Mouse (Mus musculus): ENCODE data around the gene Olfr1293-ps. TPM values are rescaled to one million over a fixed set of nuclear protein-coding genes. Genes with fewer than 3 reads are reported as not detected.

Gene Olfr1293-ps
- total RNA-seq (2021): not detected
- long read RNA-seq, experiment 1: 0 reads
- long read RNA-seq, experiment 2: 0 reads

DNA sequence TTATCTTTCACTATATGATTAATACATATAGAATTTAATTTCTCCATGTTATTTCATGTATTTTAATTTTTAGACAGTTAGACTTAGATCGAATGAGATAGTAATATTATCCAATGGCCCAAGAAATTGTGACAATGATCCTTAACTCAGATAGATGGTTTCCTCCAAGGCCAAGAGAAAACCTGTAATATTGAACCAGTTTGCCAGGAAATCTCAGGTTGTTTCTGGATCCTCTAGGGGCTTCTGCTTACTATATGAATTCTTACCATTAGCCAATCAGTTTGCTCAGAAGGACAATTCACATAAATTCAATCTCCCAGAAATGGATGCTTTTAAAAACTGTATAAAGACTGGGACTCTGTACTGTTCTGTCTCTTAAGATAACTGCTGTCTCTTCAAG lies at the start of gene Olfr1293-ps:
Olfr1293-ps (plus strand) TSS at position 301 of the 400 bp plus-strand sequence.
- no peak for DNase-seq (ENCODE audit: low spot score in 2 of 2)
- Histone ChIP-seq H3K27ac (no peak within 1 kb of the TSS), H3K4me3 (no peak within 1 kb of the TSS)
- TF ChIP-seq CTCF (conservative IDR thresholded peaks at IDR 0.05): no peak

DNA sequence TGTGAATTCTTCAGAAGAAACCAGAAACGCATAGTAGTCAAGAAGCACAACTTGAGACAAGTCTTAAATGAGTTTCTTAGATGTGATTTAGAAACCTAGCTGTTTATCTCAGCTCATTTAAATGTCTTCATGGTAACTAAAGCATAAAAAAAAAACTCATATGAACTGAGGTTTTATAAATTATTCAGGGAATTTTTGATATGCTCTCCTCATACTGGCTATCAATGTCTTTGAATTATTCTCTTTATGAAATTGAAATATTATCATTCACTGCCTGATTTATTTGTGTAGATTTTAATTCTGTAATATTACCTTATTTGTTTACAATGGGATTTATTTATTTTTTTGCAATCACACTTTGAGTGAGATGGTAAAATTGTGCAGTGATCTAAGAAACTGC lies 44.5 kb upstream of the Olfr1293-ps start, which contains the start of gene Olfr1289:
Olfr1289 (plus strand) TSS at position 301 of the 400 bp plus-strand sequence.
- TF ChIP-seq CTCF (conservative IDR thresholded peaks at IDR 0.05): no peak
- H3K4me3 ChIP-seq: no peak within 1 kb of the TSS
- DNase-seq (ENCODE audit: low spot score in 2 of 2): no peak
- H3K27ac ChIP-seq: no peak within 1 kb of the TSS

DNA sequence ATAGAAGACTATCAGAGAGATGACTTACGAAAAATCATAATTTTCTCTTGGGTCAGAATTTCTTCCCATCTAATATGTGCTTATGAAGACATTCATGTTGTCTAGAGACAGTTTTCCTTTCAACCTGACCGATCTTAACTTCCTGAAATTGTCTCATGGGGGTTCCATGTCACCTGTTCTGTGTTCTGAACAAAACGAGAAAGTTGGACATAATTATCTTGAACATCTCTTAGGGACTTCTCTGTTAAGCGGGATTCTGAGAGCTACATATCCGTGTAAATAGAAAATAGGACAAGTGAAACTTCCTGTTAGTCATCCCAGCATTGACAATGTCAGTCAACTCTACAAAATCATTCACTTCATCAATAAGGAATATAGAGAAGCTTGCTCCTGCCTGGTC lies 31.3 kb upstream of the Olfr1293-ps start, which contains the start of gene Olfr1290:
Olfr1290 (minus strand) TSS at position 101 of the 400 bp plus-strand sequence.
- Histone ChIP-seq H3K4me3 (no peak within 1 kb of the TSS), H3K27ac (no peak within 1 kb of the TSS)
- no peak for DNase-seq (ENCODE audit: low spot score in 2 of 2)
- TF ChIP-seq CTCF (conservative IDR thresholded peaks at IDR 0.05): no peak

DNA sequence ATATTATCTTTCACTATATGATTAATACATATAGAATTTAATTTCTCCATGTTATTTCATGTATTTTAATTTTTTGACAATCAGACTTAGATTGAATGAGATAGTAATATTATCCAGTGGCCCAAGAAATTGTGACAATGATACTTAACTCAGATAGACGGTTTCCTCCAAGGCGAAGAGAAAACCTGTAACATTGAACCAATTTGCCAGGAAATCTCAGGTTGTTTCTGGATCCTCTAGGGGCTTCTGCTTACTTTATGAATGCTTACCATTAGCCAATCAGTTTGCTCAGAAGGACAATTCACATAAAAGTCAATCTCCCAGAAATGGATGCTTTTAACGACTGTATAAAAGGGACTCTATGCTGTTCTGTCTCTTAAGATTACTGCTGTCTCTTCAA lies 28.1 kb upstream of the Olfr1293-ps start, which contains the start of gene Olfr1291-ps1:
Olfr1291-ps1 (plus strand) TSS at position 301 of the 400 bp plus-strand sequence.
- no peak for DNase-seq (ENCODE audit: low spot score in 2 of 2)

DNA sequence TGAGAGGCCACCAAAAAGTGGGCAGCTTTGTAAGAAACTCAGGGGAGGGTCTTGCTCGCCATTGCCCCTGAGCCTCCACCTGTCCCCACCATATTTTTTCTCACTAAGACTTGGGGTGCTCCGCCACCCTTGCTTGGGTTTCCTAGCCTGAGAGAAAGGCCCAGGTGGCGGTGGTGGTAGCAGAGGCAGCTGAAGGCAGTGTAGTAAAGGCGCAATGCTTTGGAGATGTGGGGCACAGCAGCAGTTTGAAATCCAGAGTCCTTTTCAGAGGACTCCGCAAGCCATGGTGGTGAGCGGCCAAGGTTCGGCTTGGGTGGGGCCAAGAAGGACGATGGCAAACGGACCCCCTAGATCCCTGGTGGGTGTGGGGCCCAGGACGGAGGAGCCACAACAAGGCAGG lies 7.6 kb upstream of the Olfr1293-ps start:
- TF ChIP-seq CTCF (conservative IDR thresholded peaks at IDR 0.05): no peak
- no peak overlapping the region for H3K27ac ChIP-seq
- DNase-seq (ENCODE audit: low spot score in 2 of 2): no peak
- no peak overlapping the region for H3K4me3 ChIP-seq

More for the DNA sequence above, 28.1 kb upstream of the Olfr1293-ps start, which contains the start of gene Olfr1291-ps1:
- no peak within 1 kb of the TSS for H3K27ac ChIP-seq
- H3K4me3 ChIP-seq: no peak within 1 kb of the TSS
- TF ChIP-seq CTCF (conservative IDR thresholded peaks at IDR 0.05): no peak

DNA sequence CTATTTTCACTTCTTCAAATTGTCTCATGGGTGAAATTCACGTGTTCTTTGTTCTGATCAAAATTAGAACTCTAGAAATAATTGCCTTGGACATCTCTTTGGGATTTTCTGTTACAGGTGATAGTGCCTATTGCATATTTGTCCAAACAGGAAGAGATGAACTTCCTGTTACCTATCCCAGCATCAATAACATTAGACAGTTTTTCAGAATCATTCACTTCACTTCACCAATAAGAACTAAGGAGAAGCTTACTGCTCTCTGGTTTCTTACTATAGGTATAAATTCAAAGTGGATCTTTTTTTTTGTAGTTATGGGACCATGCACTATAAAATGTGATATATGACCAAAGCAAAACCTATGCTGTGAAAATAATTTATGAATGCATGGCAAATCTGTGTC lies 15.2 kb downstream of the Olfr1293-ps start, which contains the start of gene Olfr1294:
Olfr1294 (minus strand) TSS at position 101 of the 400 bp plus-strand sequence.
- no peak for TF ChIP-seq CTCF (conservative IDR thresholded peaks at IDR 0.05)
- no peak within 1 kb of the TSS for H3K27ac ChIP-seq
- no peak for DNase-seq (ENCODE audit: low spot score in 2 of 2)

DNA sequence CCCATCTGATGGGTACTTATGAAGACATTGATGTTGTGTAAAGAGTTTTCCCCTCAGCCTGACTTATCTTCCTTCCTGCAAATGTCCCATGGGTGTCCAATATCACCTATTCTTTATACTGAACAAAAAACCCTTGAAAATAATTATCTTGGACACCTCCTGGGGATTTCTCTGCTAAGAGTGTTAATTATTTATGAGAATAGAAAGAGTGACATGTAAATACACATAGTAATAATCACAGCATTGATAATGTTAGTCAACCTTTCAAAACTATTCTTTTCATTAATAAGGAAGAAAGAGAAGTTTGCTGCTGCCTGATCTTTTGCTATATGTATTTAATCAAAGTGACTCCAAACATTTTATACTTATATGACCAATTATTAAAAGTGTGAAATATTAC lies 44.6 kb downstream of the Olfr1293-ps start, which contains the start of gene Olfr1295:
Olfr1295 (minus strand) TSS at position 101 of the 400 bp plus-strand sequence.
- H3K4me3 ChIP-seq: no peak within 1 kb of the TSS
- TF ChIP-seq CTCF (conservative IDR thresholded peaks at IDR 0.05): no peak
- DNase-seq (ENCODE audit: low spot score in 2 of 2): no peak
- no peak within 1 kb of the TSS for H3K27ac ChIP-seq

More for the DNA sequence above, 15.2 kb downstream of the Olfr1293-ps start, which contains the start of gene Olfr1294:
- no peak within 1 kb of the TSS for H3K4me3 ChIP-seq

Other genes with a start within 250 kb of the Olfr1293-ps start
- gene Olfr1278, start 235.1 kb upstream of the Olfr1293-ps start, total RNA-seq (2021): not detected
- gene Olfr1279, start 224.6 kb upstream of the Olfr1293-ps start, total RNA-seq (2021): not detected
- not detected for gene Olfr1280, start 211.2 kb upstream of the Olfr1293-ps start, total RNA-seq (2021)
- gene Olfr1281, start 198.7 kb upstream of the Olfr1293-ps start, total RNA-seq (2021): not detected
- not detected for gene Olfr1282, start 189.1 kb upstream of the Olfr1293-ps start, total RNA-seq (2021)
- gene Olfr1283, start 158.4 kb upstream of the Olfr1293-ps start, total RNA-seq (2021): not detected
- gene Olfr1284, start 149.7 kb upstream of the Olfr1293-ps start, total RNA-seq (2021): not detected
- gene Olfr1286, start 102.1 kb upstream of the Olfr1293-ps start, total RNA-seq (2021): not detected
- gene Olfr1287, start 76.1 kb upstream of the Olfr1293-ps start, total RNA-seq (2021): not detected
- not detected for gene Olfr1288, start 51.1 kb upstream of the Olfr1293-ps start, total RNA-seq (2021)
- gene Olfr1289, start 44.4 kb upstream of the Olfr1293-ps start, total RNA-seq (2021): not detected
- not detected for gene Olfr1290, start 31.4 kb upstream of the Olfr1293-ps start, total RNA-seq (2021)
- gene Olfr1291-ps1, start 28.0 kb upstream of the Olfr1293-ps start, total RNA-seq (2021): not detected
- not detected for gene Olfr1294, start 15.1 kb downstream of the Olfr1293-ps start, total RNA-seq (2021)
- not detected for gene Olfr1295, start 44.5 kb downstream of the Olfr1293-ps start, total RNA-seq (2021)
- gene Olfr1297, start 101.3 kb downstream of the Olfr1293-ps start, total RNA-seq (2021): not detected
- gene Olfr1298, start 124.0 kb downstream of the Olfr1293-ps start, total RNA-seq (2021): not detected
- gene Olfr1299, start 136.2 kb downstream of the Olfr1293-ps start, total RNA-seq (2021): not detected
- not detected for gene Olfr1301, start 225.8 kb downstream of the Olfr1293-ps start, total RNA-seq (2021)